Mouse (Mus musculus) kidney, adult 2 months (tissue): ENCODE measurements around the gene Kif1bp. TPM values are rescaled to one million over a fixed set of nuclear protein-coding genes. Genes with fewer than 3 reads are reported as not detected.

Source experiments
- DNase-seq: peaks from one replicate; pipeline ENCODE4 v3.0.0; 2021
- H3K27ac ChIP-seq: fragments of 200-500 bp; 2 replicates; pipeline ENCODE4 v1.5.1; 2012; ENCODE audit warnings: low read depth, low read length, control low read depth, inconsistent platforms; ENCODE audit not compliant: insufficient read depth
- H3K27me3 ChIP-seq: fragments of 200-500 bp; replicated peaks from 2 replicates; pipeline ENCODE4 v1.6.1; 2012; ENCODE audit warnings: mild to moderate bottlenecking, moderate library complexity, low read length, inconsistent platforms; ENCODE audit not compliant: control insufficient read depth, insufficient read depth
- H3K36me3 ChIP-seq: fragments of 200-500 bp; 2 replicates; pipeline ENCODE4 v1.6.1; 2012; ENCODE audit warnings: mild to moderate bottlenecking, moderate library complexity, low read length, inconsistent platforms; ENCODE audit not compliant: control insufficient read depth, insufficient read depth
- H3K4me1 ChIP-seq: fragments of 200-500 bp; 2 replicates; pipeline ENCODE4 v1.6.1; 2011; ENCODE audit warnings: low read length; ENCODE audit not compliant: control insufficient read depth, insufficient read depth
- H3K4me3 ChIP-seq: fragments of 200-500 bp; 2 replicates; pipeline ENCODE4 v1.5.1; 2011; ENCODE audit warnings: mild to moderate bottlenecking, low read depth, low read length, control low read depth; ENCODE audit not compliant: insufficient read depth
- CTCF ChIP-seq: fragments of 200-500 bp; conservative IDR thresholded peaks from 2 replicates; pipeline ENCODE4 v1.5.1; 2011; ENCODE audit warnings: low read depth, mild to moderate bottlenecking, control low read depth, low read length, moderate library complexity, mixed read lengths; ENCODE audit not compliant: insufficient read depth, insufficient read length
- POLR2A ChIP-seq: fragments of 200-500 bp; IDR thresholded peaks from one replicate; pipeline ENCODE4 v1.6.1; 2011; ENCODE audit warnings: low read depth, low read length, control low read depth
- WGBS: fragments of 180-500 bp; shearing (Covaris S2); methylation state at CpG from one replicate; pipeline ENCODE4 v1.1.7; 2018; 5-methylcytosine and 5-hydroxymethylcytosine counted together
- polyA plus RNA-seq: library from polyadenylated mRNA; depleted of rRNA; stranded (reverse); fragments of >200 nt; gene quantifications from 2 replicates; pipeline ENCODE4 v1.2.3, GENCODE M21; 2012

Gene Kif1bp
- polyA plus RNA-seq, 1 experiment: 31.0 TPM

DNA sequence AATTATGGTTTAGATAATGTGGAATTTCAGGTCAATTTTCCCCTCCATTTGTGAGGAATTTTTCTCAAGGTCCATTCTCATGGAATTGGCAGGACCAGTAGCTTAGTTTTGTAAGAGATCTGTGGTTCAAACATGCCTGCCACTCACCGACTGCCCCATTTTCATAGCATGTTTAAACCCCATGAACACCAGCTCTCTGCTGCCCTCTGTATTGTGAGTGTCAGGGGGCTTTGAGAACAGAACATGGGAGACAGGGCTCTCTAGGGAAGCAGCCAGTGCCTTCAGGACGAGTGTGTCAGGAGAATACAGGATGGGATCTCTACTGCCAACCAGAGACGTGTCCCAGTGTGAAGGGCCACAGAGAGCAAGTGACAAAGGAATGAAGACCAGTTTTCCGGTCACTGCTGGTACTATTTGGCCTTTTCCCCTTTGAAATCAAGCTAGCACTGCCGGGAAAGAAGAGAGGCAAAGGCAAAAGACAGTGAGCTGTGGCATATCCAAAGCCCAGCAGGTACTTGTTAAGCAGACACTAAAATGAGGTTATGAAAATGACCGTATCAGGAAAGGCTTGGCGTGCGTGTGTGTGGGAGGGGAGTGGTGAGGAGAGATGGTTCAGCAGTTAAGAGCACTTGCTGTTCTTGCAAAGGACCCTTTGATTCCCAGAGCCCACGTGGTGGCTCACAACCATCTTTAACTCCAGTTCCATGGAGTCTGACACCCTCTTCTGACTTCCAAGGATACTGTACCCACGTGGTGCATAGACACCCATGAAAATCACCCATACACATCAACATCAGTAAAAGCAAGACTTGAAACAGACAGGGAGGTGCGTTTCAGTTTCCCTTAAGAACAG lies 22.3 kb downstream of the Kif1bp start:
- 67% methylated on average over 11 of the region's 11 CpGs for WGBS
- no peaks in the 10 kb centered on the region; the same call in 1 of the 2 replicates for H3K36me3 ChIP-seq
- H3K4me1 ChIP-seq: no peaks in the 10 kb centered on the region
- H3K27me3 ChIP-seq: no peaks in the 10 kb centered on the region
- no peak overlapping the region for H3K27ac ChIP-seq
- no peak for DNase-seq
- H3K4me3 ChIP-seq: no peak overlapping the region
- no peak for TF ChIP-seq CTCF
- no peak for TF ChIP-seq POLR2A

DNA sequence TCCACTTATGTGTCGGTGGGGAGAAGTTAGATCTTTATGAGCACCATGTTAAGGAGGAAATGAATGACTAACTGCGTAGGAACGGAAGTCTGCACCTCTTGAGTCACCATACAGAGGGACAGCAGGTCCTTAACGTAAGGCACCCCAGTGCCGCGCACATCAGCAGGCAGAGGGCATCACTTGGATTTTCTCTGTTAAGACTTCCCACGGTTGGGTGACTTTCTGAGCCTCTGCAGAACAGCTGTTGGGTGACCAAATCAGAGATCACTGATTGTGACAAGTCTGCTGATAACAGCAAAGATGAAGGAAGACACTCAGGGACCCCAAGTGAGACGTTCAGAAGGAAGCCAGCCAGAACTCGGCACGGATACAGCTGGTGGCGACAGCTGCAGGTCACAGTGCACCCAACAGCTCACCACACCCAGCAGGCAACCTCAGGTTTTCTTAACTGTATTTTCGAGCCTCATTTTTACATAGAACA lies 24.6 kb downstream of the Kif1bp start:
- WGBS: 59% methylated on average over 12 of the region's 12 CpGs
- no peak for TF ChIP-seq POLR2A
- Histone ChIP-seq H3K27ac (no peak overlapping the region), H3K4me3 (no peak overlapping the region), H3K36me3 (no peaks in the 10 kb centered on the region), H3K27me3 (no peaks in the 10 kb centered on the region), H3K4me1 (no peaks in the 10 kb centered on the region; the same call in 1 of the 2 replicates)
- DNase-seq: no peak

GRCm38 (mm10) chr10:62550787-62551300 lies 27.4 kb downstream of the Kif1bp start:
- DNase-seq: no peak
- Histone ChIP-seq H3K27me3 (no peaks in the 10 kb centered on the region), H3K27ac (no peak overlapping the region), H3K4me1 (peaks cover 4% of the 10 kb centered on the region; the same call in 1 of the 2 replicates), H3K4me3 (no peak overlapping the region), H3K36me3 (no peaks in the 10 kb centered on the region)
- WGBS: 55% methylated on average over 7 of the region's 7 CpGs
- no peak for TF ChIP-seq CTCF
- TF ChIP-seq POLR2A: no peak

DNA sequence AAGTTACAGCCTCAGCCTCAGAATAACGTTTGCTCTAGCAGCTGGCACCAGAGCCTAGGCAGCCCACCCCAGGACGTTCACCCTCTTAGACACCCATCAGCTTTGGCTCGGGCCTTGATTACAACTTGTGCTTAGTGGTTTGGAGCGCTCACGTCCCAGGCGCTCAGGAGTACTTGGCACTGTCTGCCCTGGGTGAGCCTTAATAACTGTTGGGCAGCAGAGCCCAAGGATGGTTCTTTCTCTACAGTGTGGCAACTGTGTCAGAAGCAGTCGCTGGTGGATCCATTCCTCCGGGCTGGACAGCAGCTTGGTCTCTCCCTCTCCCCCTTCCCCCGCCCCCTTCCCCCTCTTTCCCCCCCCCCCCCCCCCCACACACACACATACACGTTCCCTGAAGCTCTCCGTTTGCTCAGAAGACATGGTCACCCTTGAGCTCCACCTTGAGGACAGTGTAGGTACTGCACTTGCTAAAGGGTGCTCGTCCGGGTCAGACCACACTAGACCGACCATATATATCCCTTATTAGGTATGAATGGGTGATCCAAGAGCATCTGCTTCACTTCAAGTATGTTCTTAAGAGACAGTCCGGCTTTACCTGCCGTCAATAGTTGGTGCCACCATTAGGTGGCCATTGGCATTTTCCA lies 28.6 kb downstream of the Kif1bp start:
- peaks cover 4% of the 10 kb centered on the region; the same call in 1 of the 2 replicates for H3K4me1 ChIP-seq
- WGBS: 24% methylated on average over 15 of the region's 16 CpGs
- H3K4me3 ChIP-seq: no peak overlapping the region
- DNase-seq: peak; percentile 74
- no peaks in the 10 kb centered on the region for H3K27me3 ChIP-seq
- TF ChIP-seq CTCF (peak; percentile 85), POLR2A (no peak)
- H3K27ac ChIP-seq: no peak overlapping the region
- no peaks in the 10 kb centered on the region for H3K36me3 ChIP-seq

- 32% methylated on average over 10 of the region's 10 CpGs for WGBS
- no peak overlapping the region for H3K27ac ChIP-seq
- DNase-seq: peak; percentile 75
- no peak overlapping the region for H3K4me3 ChIP-seq
- H3K4me1 ChIP-seq: peaks cover 4% of the 10 kb centered on the region; the same call in 1 of the 2 replicates
- no peaks in the 10 kb centered on the region for H3K36me3 ChIP-seq
- TF ChIP-seq CTCF (no peak), POLR2A (no peak)
- no peaks in the 10 kb centered on the region for H3K27me3 ChIP-seq
Observed at GRCm38 (mm10) chr10:62546441-62546840, 31.8 kb downstream of the Kif1bp start.

DNA sequence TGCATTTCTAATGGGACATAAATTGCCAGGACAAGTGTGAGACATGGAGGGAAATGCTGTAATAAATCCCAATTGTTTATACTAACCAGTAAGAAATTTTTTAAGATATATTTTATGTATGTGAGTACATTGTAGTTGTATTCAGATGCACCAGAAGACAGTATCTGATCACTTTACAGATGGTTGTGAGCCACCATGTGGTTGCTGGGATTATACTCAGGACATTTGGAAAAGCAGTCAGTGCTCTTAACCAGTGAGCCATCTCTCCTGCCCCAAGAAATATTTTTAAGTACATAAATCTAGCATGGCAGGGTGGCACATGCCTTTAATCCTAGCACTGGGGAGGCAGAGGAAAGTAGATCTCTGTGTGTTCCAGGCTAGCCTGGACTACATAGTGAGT lies 32.5 kb downstream of the Kif1bp start:
- Histone ChIP-seq H3K27me3 (no peaks in the 10 kb centered on the region), H3K36me3 (no peaks in the 10 kb centered on the region), H3K4me1 (peaks cover 4% of the 10 kb centered on the region; the same call in 1 of the 2 replicates), H3K4me3 (no peak overlapping the region), H3K27ac (no peak overlapping the region)
- TF ChIP-seq CTCF (no peak), POLR2A (no peak)
- no peak for DNase-seq

DNA sequence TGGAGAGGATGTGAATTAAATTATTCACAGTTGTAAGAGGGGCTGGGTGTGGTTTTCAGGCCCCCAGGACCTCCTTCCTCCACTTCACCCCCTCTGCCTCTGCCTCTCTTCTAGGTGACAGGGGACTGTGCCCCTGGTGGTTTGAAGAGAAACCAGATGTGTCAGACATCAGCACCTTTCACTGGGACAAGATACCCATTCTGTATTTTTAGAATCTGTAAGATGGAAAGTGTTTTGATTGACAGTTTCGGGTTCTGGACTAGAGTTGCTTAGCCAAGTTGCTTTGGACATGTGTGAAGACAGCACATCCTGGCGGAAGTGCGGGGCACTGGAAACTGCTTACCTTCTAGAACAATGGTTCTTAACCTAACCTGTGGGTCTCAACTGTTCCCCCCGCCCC lies 33.9 kb downstream of the Kif1bp start:
- Histone ChIP-seq H3K27ac (no peak overlapping the region), H3K4me3 (no peak overlapping the region), H3K27me3 (no peaks in the 10 kb centered on the region), H3K4me1 (peaks cover 4% of the 10 kb centered on the region; the same call in 1 of the 2 replicates), H3K36me3 (no peaks in the 10 kb centered on the region)
- TF ChIP-seq POLR2A: no peak
- no peak for TF ChIP-seq CTCF
- no peak for DNase-seq
- WGBS: 94% methylated on average over 4 of the region's 4 CpGs
